Mouse (Mus musculus) testis, adult 2 months (tissue): ENCODE results near the gene Stard9. TPM values are rescaled to one million over a fixed set of nuclear protein-coding genes. Genes with fewer than 3 reads are reported as not detected.

Experiments used
- H3K27ac ChIP-seq: fragments of 200-500 bp; 2 replicates; pipeline ENCODE4 v1.5.1; 2012; ENCODE audit warnings: low read depth, low read length; ENCODE audit not compliant: control insufficient read depth, insufficient read depth
- H3K27me3 ChIP-seq: fragments of 200-500 bp; 2 replicates; pipeline ENCODE4 v1.6.1; 2012; ENCODE audit warnings: mild to moderate bottlenecking, low read length, moderate library complexity; ENCODE audit not compliant: control insufficient read depth, insufficient read depth
- H3K36me3 ChIP-seq: fragments of 200-500 bp; 2 replicates; pipeline ENCODE4 v1.6.1; 2012; ENCODE audit warnings: mild to moderate bottlenecking, low read length; ENCODE audit not compliant: control insufficient read depth, insufficient read depth
- H3K4me1 ChIP-seq: fragments of 200-500 bp; 2 replicates; pipeline ENCODE4 v1.6.1; 2012; ENCODE audit warnings: low read length; ENCODE audit not compliant: control insufficient read depth, insufficient read depth
- H3K4me3 ChIP-seq: fragments of 200-500 bp; 2 replicates; pipeline ENCODE4 v1.5.1; 2012; ENCODE audit warnings: low read depth, mild to moderate bottlenecking, low read length, moderate library complexity, mixed read lengths; ENCODE audit not compliant: control insufficient read depth
- CTCF ChIP-seq: fragments of 200-500 bp; IDR thresholded peaks from 2 replicates; pipeline ENCODE4 v1.5.1; 2012; ENCODE audit warnings: low read depth, mild to moderate bottlenecking, inconsistent platforms, low read length, moderate library complexity; ENCODE audit not compliant: control insufficient read depth, insufficient read depth, insufficient replicate concordance
- POLR2A ChIP-seq: fragments of 200-500 bp; IDR thresholded peaks from 2 replicates; pipeline ENCODE4 v1.6.1; 2012; ENCODE audit warnings: low read depth, mild to moderate bottlenecking, inconsistent platforms, low read length, moderate library complexity; ENCODE audit not compliant: control insufficient read depth
- polyA plus RNA-seq: library from polyadenylated mRNA; depleted of rRNA; stranded (reverse); fragments of >200 nt; gene quantifications from 2 replicates; pipeline ENCODE4 v1.2.3, GENCODE M21; 2012

Gene Stard9
- polyA plus RNA-seq, 1 experiment: 26.9 TPM

DNA sequence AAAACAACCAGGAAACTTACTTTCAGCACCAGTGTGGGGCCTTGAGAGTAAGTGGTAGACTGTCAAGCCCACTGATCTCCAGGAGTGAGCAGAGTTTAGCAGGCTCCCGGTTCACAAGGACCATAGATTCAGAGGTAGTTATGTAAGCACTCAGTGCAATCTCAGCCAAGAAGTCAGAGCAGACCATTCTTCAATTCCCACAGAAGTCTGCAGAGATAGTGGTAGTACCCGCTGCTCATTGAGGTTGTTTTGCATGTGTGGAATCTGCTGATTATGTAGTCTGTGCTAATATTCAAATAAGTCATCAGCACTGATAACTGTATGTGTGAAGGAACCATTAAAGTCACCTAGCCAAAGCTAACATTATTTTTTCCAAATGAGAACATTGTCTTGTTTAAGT lies 1.7 kb downstream of the Stard9 start:
- no peaks in the 10 kb centered on the region for H3K36me3 ChIP-seq
- H3K27me3 ChIP-seq: no peaks in the 10 kb centered on the region
- H3K4me1 ChIP-seq: peaks cover 5% of the 10 kb centered on the region
- H3K4me3 ChIP-seq: no peak overlapping the region
- TF ChIP-seq CTCF (no peak), POLR2A (no peak)
- no peak overlapping the region for H3K27ac ChIP-seq

DNA sequence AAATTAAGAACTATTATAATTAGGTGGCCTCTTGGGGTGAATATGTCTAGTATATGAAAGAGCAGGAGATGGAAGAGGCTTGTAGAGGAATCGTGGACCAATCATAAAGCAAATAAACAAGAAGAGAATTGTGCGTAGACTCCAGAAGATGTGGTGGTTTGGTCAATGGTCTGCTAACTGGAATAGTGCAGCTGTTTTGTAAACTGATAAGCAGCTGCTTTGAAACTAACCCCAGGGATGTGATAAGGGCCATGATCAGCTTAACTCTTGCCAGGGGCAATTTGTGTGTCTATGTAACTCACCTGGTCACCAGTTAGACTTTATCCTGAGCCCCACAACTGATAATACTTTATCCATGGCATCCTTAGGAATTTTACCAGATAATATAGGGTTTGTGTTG lies 2.6 kb downstream of the Stard9 start:
- Histone ChIP-seq H3K36me3 (no peaks in the 10 kb centered on the region), H3K4me3 (no peak overlapping the region), H3K27ac (no peak overlapping the region), H3K27me3 (no peaks in the 10 kb centered on the region), H3K4me1 (peaks cover 5% of the 10 kb centered on the region)
- TF ChIP-seq POLR2A (no peak), CTCF (no peak)

DNA sequence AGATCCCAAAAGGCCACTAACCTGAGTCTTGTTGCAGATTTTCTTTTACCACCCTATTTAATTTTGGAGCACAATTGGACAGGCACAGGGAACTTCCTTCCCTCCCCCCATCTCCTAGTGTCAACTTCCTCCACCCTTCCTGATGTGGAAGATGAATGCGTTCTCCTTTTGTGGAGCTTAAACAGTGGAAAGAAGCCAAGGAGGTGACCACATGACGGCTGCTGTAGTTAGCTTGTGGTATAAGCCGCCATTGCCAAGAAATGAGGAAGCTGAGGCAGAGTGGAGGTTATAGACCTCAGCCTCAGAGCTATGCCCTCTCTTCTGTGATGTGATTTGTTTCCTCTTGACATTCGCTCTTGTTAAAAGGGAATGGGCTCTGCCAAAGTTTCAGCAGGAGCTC lies 3.0 kb downstream of the Stard9 start:
- Histone ChIP-seq H3K27ac (no peak overlapping the region), H3K4me1 (peaks cover 5% of the 10 kb centered on the region), H3K36me3 (no peaks in the 10 kb centered on the region), H3K4me3 (no peak overlapping the region), H3K27me3 (no peaks in the 10 kb centered on the region)
- TF ChIP-seq CTCF (no peak), POLR2A (no peak)

DNA sequence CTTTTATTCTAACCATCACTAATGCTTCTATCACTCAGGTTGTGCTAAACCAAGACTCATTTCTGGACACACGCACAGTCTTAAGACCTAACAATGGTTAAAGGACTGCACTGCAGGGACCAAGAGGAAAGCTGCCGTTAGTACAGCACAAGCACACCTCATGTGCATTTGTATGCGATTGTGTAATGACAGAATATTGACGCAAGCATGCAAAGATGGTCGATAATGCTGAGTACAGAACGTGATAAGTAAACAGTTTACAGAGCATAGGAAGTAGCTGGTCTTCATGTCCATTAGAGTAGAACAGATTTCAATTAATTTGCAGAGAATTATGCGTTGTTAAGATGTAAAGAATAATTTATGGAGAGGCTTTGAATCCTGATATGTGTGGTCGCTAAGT lies 11.9 kb downstream of the Stard9 start:
- Histone ChIP-seq H3K27ac (no peak overlapping the region), H3K27me3 (no peaks in the 10 kb centered on the region)
- TF ChIP-seq POLR2A (no peak), CTCF (no peak)

DNA sequence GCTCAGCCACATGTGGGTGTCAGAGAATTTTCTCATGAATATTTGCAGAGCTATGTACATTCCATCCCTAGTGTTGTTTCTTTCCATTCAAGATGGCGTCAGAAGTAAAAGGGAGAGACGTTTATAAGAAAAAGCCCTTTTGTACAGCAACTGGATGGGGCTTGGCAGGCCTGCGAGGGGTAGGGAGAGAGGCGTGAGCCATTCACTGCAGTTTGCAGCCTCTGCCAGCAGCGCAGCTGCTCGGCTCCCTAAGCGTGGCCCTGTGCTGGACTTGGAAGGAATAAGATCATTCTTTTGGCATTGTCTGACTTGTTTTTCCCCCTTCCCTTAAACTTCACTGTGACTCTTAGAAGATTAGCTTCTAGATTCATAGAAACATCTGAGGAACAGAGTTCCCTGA lies 14.9 kb downstream of the Stard9 start:
- Histone ChIP-seq H3K36me3 (no peaks in the 10 kb centered on the region), H3K27ac (no peak overlapping the region), H3K4me1 (peaks cover 2% of the 10 kb centered on the region; the same call in 1 of the 2 replicates), H3K27me3 (no peaks in the 10 kb centered on the region), H3K4me3 (no peak overlapping the region)
- TF ChIP-seq POLR2A: no peak
- TF ChIP-seq CTCF: no peak

More for the DNA sequence above, 11.9 kb downstream of the Stard9 start:
- Histone ChIP-seq H3K36me3 (no peaks in the 10 kb centered on the region), H3K4me1 (peaks cover 2% of the 10 kb centered on the region; the same call in 1 of the 2 replicates), H3K4me3 (no peak overlapping the region)

DNA sequence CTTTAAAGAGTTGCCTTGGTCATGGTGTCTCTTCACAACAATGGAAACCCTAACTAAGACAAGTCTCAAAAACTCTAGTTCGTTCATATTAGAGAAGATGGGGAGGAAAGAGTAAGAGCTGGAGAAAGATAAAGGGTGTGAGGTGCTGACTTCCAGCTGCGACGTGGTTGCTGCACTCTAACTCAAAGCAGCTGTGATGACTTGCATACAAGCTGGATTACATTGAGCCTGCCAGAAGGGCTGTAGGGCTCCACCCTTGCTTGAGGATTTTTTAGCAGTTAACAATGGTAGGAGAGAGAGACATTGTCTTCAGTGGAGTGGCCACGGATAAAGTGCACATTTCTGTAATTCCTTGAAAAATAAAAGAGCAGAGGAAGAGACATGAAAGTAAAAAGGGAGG lies 17.9 kb downstream of the Stard9 start:
- TF ChIP-seq CTCF (no peak), POLR2A (no peak)
- no peak overlapping the region for H3K27ac ChIP-seq

DNA sequence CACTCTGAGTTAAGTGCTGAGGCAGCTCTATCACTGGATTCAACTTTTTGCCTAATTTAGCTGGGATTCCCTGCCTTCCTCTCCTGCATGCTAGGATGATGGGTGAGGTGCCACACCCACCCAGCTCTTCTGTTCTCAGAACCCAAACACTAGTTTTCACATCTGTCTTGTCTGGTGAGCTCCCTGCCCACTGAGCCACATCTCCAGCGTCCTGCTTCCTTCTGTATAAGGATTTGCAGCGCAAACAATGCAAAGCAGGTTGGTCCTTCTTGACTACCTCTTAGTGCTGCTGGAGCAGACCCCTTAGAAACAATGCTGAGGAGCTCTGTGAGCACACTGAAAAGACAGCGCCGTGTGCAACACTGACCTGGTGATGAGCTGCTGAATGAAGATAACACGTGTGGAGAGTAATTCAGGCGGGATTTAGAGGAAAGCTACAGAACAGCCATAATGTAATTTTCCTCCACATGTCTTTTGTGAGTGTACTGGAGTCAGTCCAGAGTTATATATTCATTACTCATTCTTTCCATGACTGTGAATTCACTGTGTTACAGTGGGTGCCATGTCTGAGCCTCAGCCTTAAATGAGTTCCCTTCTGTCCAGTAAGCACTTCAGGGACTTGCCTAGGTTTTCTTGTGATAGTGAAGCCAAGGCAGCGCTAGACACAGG lies 23.5 kb downstream of the Stard9 start:
- H3K4me1 ChIP-seq: no peaks in the 10 kb centered on the region
- no peak overlapping the region for H3K4me3 ChIP-seq
- no peak overlapping the region for H3K27ac ChIP-seq
- TF ChIP-seq CTCF (no peak), POLR2A (no peak)
- H3K27me3 ChIP-seq: no peaks in the 10 kb centered on the region
- H3K36me3 ChIP-seq: no peaks in the 10 kb centered on the region

More for the DNA sequence above, 17.9 kb downstream of the Stard9 start:
- H3K27me3 ChIP-seq: no peaks in the 10 kb centered on the region
- peaks cover 2% of the 10 kb centered on the region; the same call in 1 of the 2 replicates for H3K4me1 ChIP-seq
- H3K36me3 ChIP-seq: no peaks in the 10 kb centered on the region
- no peak overlapping the region for H3K4me3 ChIP-seq

DNA sequence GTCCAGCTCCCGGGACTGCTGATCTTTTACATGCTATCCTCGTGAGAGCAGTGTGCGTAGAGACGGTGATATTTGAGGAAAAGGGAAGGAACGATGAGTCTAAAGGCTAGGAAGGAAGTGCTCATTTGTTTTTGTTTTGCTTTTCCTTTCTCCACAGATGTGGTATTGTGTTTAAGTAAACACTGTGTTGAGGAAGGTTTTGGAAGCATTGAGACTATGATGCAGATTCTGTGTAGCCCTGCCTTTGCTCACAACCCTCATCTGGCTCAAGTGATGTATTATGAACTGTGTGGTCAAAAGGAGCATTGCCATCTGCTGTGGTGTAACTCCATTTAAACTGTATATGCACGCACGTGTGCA lies 24.0 kb downstream of the Stard9 start:
- H3K27ac ChIP-seq: no peak overlapping the region
- H3K36me3 ChIP-seq: no peaks in the 10 kb centered on the region
- TF ChIP-seq POLR2A: no peak
- no peak for TF ChIP-seq CTCF
- no peaks in the 10 kb centered on the region for H3K4me1 ChIP-seq
- H3K27me3 ChIP-seq: no peaks in the 10 kb centered on the region
- no peak overlapping the region for H3K4me3 ChIP-seq
